Mouse (Mus musculus) spleen, postnatal 14 days (tissue): Measurements from ENCODE around the gene Rab22a.
"Not testable (repeated sequence)": the region's sequence is repeated elsewhere in the genome, so short reads cannot be mapped to it uniquely, and the experiment has no call there.

Experiments
- DNase-seq, 2 experiments: peaks; one replicate each; pipeline ENCODE4 v3.0.0; 2021 to 2022; ENCODE audit warnings: low spot score in 2 of 2

The Rab22a gene

GRCm38 (mm10) chr2:173719115-173719514 lies 59.6 kb downstream of the Rab22a start, which contains the start of gene 1700010B08Rik:
1700010B08Rik (plus strand) TSS chr2:173719415.
- not testable (repeated sequence) for DNase-seq

- DNase-seq: peak in 1 of 2 experiments; percentile 4
Observed at GRCm38 (mm10) chr2:173722251-173722857, 62.8 kb downstream of the Rab22a start.

DNA sequence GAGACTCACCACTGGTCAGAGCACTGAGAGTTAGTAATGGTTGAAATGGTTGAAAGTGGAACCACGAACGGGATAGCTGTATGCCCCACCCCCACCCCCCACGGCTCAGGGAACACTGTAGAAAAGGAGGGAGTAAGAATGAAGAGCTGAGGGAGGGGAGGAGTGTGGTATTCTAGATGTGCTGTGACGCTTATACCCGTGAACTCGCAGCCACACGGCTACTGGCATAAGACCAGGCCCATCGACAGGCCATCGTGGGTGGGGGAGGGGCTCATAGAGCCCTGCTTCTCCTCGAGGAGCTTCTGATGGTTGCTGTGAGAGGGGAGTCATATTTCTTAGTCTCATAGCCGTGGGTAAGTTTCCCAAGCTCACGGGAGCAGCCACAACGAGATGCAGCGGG lies 64.8 kb downstream of the Rab22a start:
- DNase-seq: no peak

DNA sequence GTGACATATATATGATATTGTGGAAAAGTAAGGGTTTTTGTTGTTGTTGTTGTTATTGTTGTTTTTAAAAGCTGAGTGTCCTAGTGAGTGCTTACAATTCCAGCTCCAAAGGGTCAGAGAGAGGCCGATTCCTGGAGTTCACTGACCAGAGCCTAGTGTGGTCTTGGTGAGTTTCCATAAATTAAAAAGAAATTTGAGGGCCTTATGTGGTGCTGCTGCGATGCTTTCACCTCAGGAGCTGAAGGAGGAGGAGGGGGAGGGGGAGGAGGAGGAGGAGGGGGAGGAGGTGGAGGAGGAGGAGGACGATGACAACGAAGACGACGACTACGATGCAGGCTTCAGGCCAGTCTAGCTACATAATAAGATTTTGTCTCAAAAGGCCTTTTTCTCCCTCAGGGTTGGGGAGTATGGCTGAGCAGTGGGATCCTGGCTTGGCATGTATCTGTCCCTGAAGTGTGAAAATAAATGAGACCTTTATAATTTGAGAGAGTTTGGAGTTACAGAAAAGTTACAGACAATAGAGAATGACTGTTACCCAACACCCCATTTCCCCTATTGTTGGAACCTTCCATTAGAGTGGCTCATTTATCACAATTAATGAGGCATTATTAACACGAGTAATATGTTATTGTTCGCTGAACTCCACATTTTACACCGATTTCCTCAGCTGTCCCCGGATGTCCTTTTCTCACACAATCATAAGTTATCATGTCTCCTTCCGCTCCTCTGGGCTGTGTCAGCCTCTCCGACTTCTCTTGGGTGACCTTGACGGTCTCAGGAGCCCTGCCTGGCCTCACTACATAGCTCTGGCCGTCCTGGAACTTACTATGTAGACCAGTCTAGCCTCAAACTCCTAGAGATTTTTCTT lies 65.6 kb downstream of the Rab22a start:
- no peak for DNase-seq

DNA sequence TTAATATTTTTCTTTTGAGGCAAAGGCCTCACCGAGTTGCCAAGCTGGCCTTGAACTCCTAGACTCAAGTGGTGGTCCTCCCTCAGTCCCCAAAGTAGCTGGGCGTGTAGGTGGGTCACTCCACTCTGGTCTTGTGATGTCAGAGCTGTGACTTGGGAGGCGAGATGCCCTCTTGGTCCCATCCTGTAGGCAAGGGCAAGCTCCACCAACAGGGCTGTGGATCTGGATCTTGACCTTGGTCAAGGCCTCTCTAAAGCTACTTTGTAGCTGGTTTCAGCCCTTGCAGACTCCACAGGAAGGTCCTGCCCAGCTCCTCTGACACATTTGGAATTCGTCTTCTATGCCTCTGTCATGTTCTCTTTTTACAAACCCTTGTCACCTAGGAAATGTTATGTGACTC lies 66.3 kb downstream of the Rab22a start:
- no peak for DNase-seq

DNA sequence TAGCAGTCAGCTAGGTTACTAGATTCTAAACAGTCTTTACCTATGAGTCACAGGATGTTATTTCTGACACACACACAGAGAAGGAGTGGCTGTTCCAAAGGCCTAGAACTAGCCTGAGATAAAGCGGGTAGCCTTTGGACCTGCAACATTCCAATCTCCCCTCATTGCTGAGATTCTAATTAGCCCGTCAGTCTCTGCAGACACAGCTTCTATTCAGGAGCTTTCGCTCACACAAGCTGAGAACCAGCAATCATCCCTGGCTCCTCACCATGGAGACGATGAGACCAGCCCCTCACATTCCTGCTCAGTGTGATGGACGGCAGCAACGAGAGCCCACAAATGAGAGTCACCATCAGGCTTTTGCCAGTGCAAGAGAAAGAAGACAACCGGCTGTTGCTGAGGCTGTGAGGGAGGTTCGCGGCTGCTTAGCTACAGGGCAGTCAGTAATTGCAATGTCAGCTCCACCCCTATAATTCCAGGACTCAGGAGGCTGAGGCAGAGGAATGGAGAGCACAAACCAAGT lies 70.9 kb downstream of the Rab22a start:
- DNase-seq: no peak

DNA sequence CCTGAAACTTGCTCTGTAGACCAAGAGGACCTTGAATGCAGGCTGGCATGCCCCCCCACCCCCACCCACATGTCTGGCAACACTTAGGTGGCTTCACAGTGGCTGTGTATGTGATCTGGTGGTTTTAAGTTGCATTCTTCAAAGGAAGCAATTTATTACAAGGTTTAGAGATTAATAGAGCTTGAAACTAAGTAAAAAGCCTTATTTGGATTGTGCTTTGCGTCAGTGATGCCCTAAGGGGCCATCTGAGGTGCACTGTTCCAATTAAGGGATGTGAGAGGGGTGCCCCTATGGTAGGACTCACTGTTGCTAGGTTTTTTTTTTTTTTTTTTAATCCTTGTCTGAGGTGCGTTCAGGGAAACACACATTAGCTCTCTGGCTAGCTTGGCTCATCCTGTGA lies 74.9 kb downstream of the Rab22a start:
- no peak for DNase-seq

- peak; percentile 99 to 100 for DNase-seq
Observed at GRCm38 (mm10) chr2:173737222-173737989, 77.8 kb downstream of the Rab22a start, which contains the start of gene Vapb. Vapb (plus strand) TSS chr2:173737511.

GRCm38 (mm10) chr2:173738232-173738631 lies 78.7 kb downstream of the Rab22a start:
- no peak for DNase-seq

GRCm38 (mm10) chr2:173739107-173739506 lies 79.5 kb downstream of the Rab22a start:
- no peak for DNase-seq

GRCm38 (mm10) chr2:173742090-173742489 lies 82.5 kb downstream of the Rab22a start:
- DNase-seq: no peak

DNA sequence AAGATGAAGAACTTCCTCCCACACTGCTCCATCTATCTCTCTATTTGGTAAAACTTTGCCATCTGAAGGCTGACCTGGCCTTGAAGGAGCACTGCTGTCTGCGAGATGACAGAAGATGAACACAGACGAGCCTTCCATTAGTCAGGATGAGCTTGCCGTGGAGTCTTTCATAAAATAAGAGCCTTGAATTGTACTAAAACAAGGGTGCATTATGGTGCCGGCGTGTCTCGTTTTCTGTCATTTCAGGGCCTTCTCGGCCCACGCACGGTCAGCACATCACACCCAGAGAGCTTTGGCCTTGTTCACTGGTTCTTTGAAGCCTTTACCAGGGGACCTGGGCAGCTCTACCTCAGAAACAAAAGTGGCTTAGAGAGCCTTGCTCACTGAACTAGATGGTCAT lies 83.2 kb downstream of the Rab22a start:
- no peak for DNase-seq

DNA sequence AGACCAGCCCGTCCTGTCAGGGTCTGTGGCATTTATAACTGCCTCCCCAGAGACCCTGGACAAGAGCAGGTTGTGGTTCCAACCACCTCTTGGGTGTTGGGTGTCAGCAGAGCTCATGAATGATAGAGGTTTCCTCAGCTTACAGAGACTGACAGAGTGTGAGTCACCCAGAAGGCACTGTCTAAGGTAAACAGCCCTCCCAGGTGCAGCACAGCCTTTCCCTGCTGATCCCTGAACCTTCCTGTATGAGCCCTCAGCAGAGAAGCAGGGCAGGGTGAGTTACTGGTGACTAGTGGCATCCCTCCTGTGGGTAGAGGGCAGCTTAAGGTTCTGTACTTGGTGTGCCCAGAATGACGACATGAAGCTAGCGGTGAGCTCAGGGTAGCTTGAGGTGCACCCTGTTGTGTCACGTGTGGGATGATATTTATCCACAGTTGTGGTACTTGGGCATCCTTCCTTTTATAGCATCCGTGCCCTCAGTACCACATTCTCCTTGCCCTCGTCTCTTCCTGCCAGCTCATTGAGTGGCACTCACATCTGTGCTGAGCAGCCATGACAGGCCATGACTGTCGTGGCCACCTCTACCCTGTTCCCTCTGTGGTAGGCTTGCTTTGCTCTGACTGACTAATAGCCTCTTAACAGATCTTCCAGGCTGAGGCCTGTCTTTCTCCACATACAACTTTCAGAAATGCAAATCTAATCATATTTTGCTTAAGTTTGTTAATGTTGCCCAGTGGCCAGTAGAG lies 84.7 kb downstream of the Rab22a start:
- no peak for DNase-seq

DNA sequence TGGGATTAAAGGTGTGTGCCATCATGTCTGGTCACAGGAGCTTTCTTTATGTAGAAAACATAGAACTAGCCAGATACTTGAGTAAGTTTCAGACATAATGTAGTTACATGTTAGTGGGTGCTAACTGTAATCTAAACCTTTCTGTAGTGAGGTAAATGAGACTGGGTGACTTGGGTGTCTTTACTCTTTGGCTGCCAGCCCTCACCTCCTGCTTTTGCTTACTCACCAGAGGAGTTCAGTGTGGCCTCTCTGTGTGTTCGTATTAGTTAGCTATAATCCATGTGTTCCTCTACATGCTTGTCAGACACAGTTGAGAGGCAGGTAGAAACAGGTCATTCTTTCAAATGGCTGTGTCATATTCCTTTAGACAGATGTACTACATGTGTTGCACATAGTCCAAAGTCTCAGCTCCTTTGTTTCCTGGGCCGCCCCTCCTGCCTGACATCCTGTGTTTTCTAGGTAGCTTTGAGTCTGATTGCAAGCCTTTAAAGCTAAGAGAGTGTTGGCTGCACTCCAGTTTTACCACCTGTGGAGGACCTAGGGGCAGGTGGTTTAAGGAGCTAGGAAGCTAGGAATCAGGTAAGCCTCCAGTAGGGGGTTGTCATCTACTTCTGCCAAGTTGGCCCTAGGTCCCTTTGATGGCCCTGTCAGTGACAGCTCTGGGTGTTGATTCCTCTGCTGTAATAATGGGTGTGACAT lies 89.5 kb downstream of the Rab22a start:
- DNase-seq: no peak

- DNase-seq: no peak
Observed at GRCm38 (mm10) chr2:173755433-173756144, 96.0 kb downstream of the Rab22a start.
